Mouse (Mus musculus) kidney, embryonic 16.5 days (tissue): ENCODE data around the gene Azin2. TPM values are rescaled to one million over a fixed set of nuclear protein-coding genes. Genes with fewer than 3 reads are reported as not detected.

Experiments used
- ATAC-seq: fragments of 200-750 bp; cut with Nextera tagmentation; 2 replicates; pipeline ENCODE4 v1.8.0; 2017; ENCODE audit warnings: moderate TSS enrichment; ENCODE audit not compliant: low FRiP score, low TSS enrichment
- H3K27ac ChIP-seq: fragments of 300-500 bp; sonication (generic); 2 replicates; pipeline ENCODE4 v1.5.1; 2014; ENCODE audit warnings: low read length
- H3K27me3 ChIP-seq: fragments of 300-500 bp; sonication (generic); 2 replicates; pipeline ENCODE4 v1.6.1; 2014; ENCODE audit warnings: low read length, control low read depth, mixed read lengths; ENCODE audit not compliant: insufficient read depth
- H3K36me3 ChIP-seq: fragments of 300-500 bp; sonication (generic); 2 replicates; pipeline ENCODE4 v1.6.1; 2014; ENCODE audit warnings: low read length, control low read depth, mixed read lengths; ENCODE audit not compliant: insufficient read depth
- H3K4me1 ChIP-seq: fragments of 300-500 bp; sonication (generic); 2 replicates; pipeline ENCODE4 v1.6.1; 2014; ENCODE audit warnings: low read length, control low read depth, mixed read lengths; ENCODE audit not compliant: insufficient read depth
- H3K4me2 ChIP-seq: fragments of 300-500 bp; sonication (generic); replicated peaks from 2 replicates; pipeline ENCODE4 v1.6.1; 2014; ENCODE audit warnings: low read depth, low read length
- H3K4me3 ChIP-seq: fragments of 300-500 bp; sonication (generic); 2 replicates; pipeline ENCODE4 v1.5.1; 2014; ENCODE audit warnings: mild to moderate bottlenecking, low read length
- H3K9ac ChIP-seq: fragments of 300-500 bp; sonication (generic); replicated peaks from 2 replicates; pipeline ENCODE4 v1.6.1; 2014; ENCODE audit warnings: low read length
- H3K9me3 ChIP-seq: fragments of 300-500 bp; sonication (generic); 2 replicates; pipeline ENCODE4 v1.6.1; 2016; ENCODE audit warnings: low read length, control low read depth
- WGBS: fragments of 180-500 bp; shearing (Covaris S2); extraction: QIAGEN DNeasy Blood & Tissue Kit; methylation state at CpG from one replicate; pipeline ENCODE4 v1.1.7; 2014; 5-methylcytosine and 5-hydroxymethylcytosine counted together
- polyA plus RNA-seq: library from polyadenylated mRNA; unstranded; fragments of >200 nt; fragmentation: Nextera tagmentation; extraction: Ambion mirVana; gene quantifications from 2 replicates; pipeline ENCODE4 v1.2.1, GENCODE M21; 2015

Gene Azin2
- polyA plus RNA-seq, 1 experiment from 2014 or later = 26.3 TPM

- no peak overlapping the region for H3K4me2 ChIP-seq
- H3K27me3 ChIP-seq = no peaks in the 10 kb centered on the region
- ATAC-seq = no peak
- H3K9ac ChIP-seq = no peak overlapping the region
- peaks cover 10% of the 10 kb centered on the region for H3K4me1 ChIP-seq
- H3K9me3 ChIP-seq = no peaks in the 10 kb centered on the region
- H3K4me3 ChIP-seq = no peak overlapping the region
- no peak overlapping the region for H3K27ac ChIP-seq
- 43% methylated on average over 7 of the region's 7 CpGs for WGBS
- no peaks in the 10 kb centered on the region for H3K36me3 ChIP-seq
These were observed 4.5 kb upstream of the Azin2 start for GRCm38 (mm10) chr4:128966751-128967150.

- Histone ChIP-seq H3K4me2 (peak overlapping the region; percentile 97), H3K36me3 (no peaks in the 10 kb centered on the region), H3K4me1 (peaks cover 23% of the 10 kb centered on the region), H3K27me3 (no peaks in the 10 kb centered on the region), H3K9ac (peak overlapping the region; percentile 67), H3K27ac (peak overlapping the region; percentile 29; the same call in 1 of the 2 replicates), H3K4me3 (peak overlapping the region; percentile 74), H3K9me3 (no peaks in the 10 kb centered on the region)
- no peak for ATAC-seq
- 7% methylated on average over 9 of the region's 9 CpGs for WGBS
These were observed 666 bp upstream of the Azin2 start for GRCm38 (mm10) chr4:128962926-128963290.

GRCm38 (mm10) chr4:128961301-128962028 lies 777 bp downstream of the Azin2 start:
- Histone ChIP-seq H3K9me3 (no peaks in the 10 kb centered on the region), H3K4me3 (peak overlapping the region; percentile 74), H3K9ac (peak overlapping the region; percentile 77), H3K36me3 (no peaks in the 10 kb centered on the region), H3K4me1 (peaks cover 19% of the 10 kb centered on the region), H3K4me2 (peak overlapping the region; percentile 97), H3K27me3 (no peaks in the 10 kb centered on the region), H3K27ac (no peak overlapping the region)
- ATAC-seq = no peak
- WGBS = 4% methylated on average over 16 of the region's 16 CpGs

GRCm38 (mm10) chr4:128959676-128960075 lies 2.6 kb downstream of the Azin2 start:
- Histone ChIP-seq H3K4me3 (no peak overlapping the region), H3K27ac (no peak overlapping the region), H3K36me3 (no peaks in the 10 kb centered on the region), H3K27me3 (no peaks in the 10 kb centered on the region), H3K9me3 (no peaks in the 10 kb centered on the region), H3K4me2 (no peak overlapping the region), H3K9ac (no peak overlapping the region), H3K4me1 (peaks cover 19% of the 10 kb centered on the region)
- no peak for ATAC-seq
- WGBS = 90% methylated on average over 17 of the region's 17 CpGs

- Histone ChIP-seq H3K9me3 (no peaks in the 10 kb centered on the region), H3K27ac (no peak overlapping the region), H3K36me3 (no peaks in the 10 kb centered on the region), H3K27me3 (no peaks in the 10 kb centered on the region), H3K9ac (no peak overlapping the region), H3K4me3 (no peak overlapping the region), H3K4me2 (no peak overlapping the region), H3K4me1 (peaks cover 19% of the 10 kb centered on the region)
- 81% methylated on average over 8 of the region's 8 CpGs for WGBS
- no peak for ATAC-seq
These were observed 3.4 kb downstream of the Azin2 start for GRCm38 (mm10) chr4:128958849-128959248.

- Histone ChIP-seq H3K36me3 (no peaks in the 10 kb centered on the region), H3K27ac (no peak overlapping the region), H3K9ac (no peak overlapping the region), H3K4me3 (no peak overlapping the region), H3K9me3 (no peaks in the 10 kb centered on the region), H3K4me2 (no peak overlapping the region), H3K27me3 (no peaks in the 10 kb centered on the region), H3K4me1 (peaks cover 18% of the 10 kb centered on the region)
- 79% methylated on average over 11 of the region's 11 CpGs for WGBS
- no peak for ATAC-seq
These were observed 4.1 kb downstream of the Azin2 start for GRCm38 (mm10) chr4:128958156-128958555.

- Histone ChIP-seq H3K27me3 (no peaks in the 10 kb centered on the region), H3K27ac (no peak overlapping the region), H3K36me3 (no peaks in the 10 kb centered on the region), H3K4me2 (no peak overlapping the region), H3K9ac (no peak overlapping the region), H3K4me1 (peaks cover 15% of the 10 kb centered on the region), H3K4me3 (no peak overlapping the region), H3K9me3 (no peaks in the 10 kb centered on the region)
- 42% methylated on average over 11 of the region's 11 CpGs for WGBS
- peak; percentile 55 for ATAC-seq
These were observed 4.9 kb downstream of the Azin2 start for GRCm38 (mm10) chr4:128957155-128957911.

- Histone ChIP-seq H3K9ac (no peak overlapping the region), H3K4me1 (no peaks in the 10 kb centered on the region), H3K4me2 (no peak overlapping the region), H3K36me3 (no peaks in the 10 kb centered on the region), H3K4me3 (no peak overlapping the region), H3K9me3 (no peaks in the 10 kb centered on the region), H3K27ac (no peak overlapping the region), H3K27me3 (no peaks in the 10 kb centered on the region)
- 78% methylated on average over 5 of the region's 5 CpGs for WGBS
- ATAC-seq = no peak
These were observed 8.4 kb downstream of the Azin2 start for GRCm38 (mm10) chr4:128953851-128954250.

GRCm38 (mm10) chr4:128950461-128950860 lies 11.8 kb downstream of the Azin2 start:
- Histone ChIP-seq H3K9ac (no peak overlapping the region), H3K4me3 (no peak overlapping the region), H3K36me3 (no peaks in the 10 kb centered on the region), H3K9me3 (no peaks in the 10 kb centered on the region), H3K27me3 (no peaks in the 10 kb centered on the region), H3K4me1 (no peaks in the 10 kb centered on the region), H3K27ac (no peak overlapping the region), H3K4me2 (no peak overlapping the region)
- ATAC-seq = no peak
- 87% methylated on average over 5 of the region's 5 CpGs for WGBS

GRCm38 (mm10) chr4:128949470-128950005 lies 12.7 kb downstream of the Azin2 start:
- H3K9ac ChIP-seq = no peak overlapping the region
- no peaks in the 10 kb centered on the region for H3K9me3 ChIP-seq
- ATAC-seq = 0 out of 2 replicates have a peak, but pooled peaks have one; percentile 33
- no peaks in the 10 kb centered on the region for H3K36me3 ChIP-seq
- WGBS = 34% methylated on average over 15 of the region's 15 CpGs
- no peak overlapping the region for H3K4me3 ChIP-seq
- no peak overlapping the region for H3K4me2 ChIP-seq
- H3K4me1 ChIP-seq = no peaks in the 10 kb centered on the region
- no peak overlapping the region for H3K27ac ChIP-seq
- H3K27me3 ChIP-seq = no peaks in the 10 kb centered on the region
